Mouse (Mus musculus) adrenal gland (tissue): ENCODE results near the gene Slco1a4.
"Not testable (repeated sequence)": the region's sequence is repeated elsewhere in the genome, so short reads cannot be mapped to it uniquely, and the experiment has no call there.

Experiments used
- intact Hi-C: fragments of 180-260 bp; cut with DNase I; formaldehyde crosslinking; loops from one replicate; pipeline ENCODE4 v1.15.1; 2025
- long read RNA-seq, 2 experiments: library from polyadenylated mRNA; unstranded; transcript quantifications; one replicate each; pipeline ENCODE4 v2.0.0; 2020; ENCODE audit warnings: borderline replicate concordance in 1 of 2; ENCODE audit not compliant: insufficient replicate concordance in 1 of 2

The Slco1a4 gene
- long read RNA-seq, experiment 1, partial matches to known transcripts, result 0 of 1 reads
- long read RNA-seq, experiment 1, other reads (novel, unspliced or antisense), result 1 of 1 reads
- long read RNA-seq, experiment 2, partial matches to known transcripts, result 0 of 1 reads
- long read RNA-seq, experiment 2, other reads (novel, unspliced or antisense), result 1 of 1 reads

- intact Hi-C loops, result no loop called here
Observed at GRCm38 (mm10) chr6:141856085-141856484, at the start of gene Slco1a4. Slco1a4 (minus strand) TSS chr6:141856199.

- intact Hi-C loops, result no loop called here
Observed at GRCm38 (mm10) chr6:141898197-141898596, 42.2 kb upstream of the Slco1a4 start.

GRCm38 (mm10) chr6:141889723-141890122, 33.7 kb upstream of the Slco1a4 start:
- intact Hi-C loops, result no loop called here

GRCm38 (mm10) chr6:141888248-141888647, 32.2 kb upstream of the Slco1a4 start:
- intact Hi-C loops, result no loop called here

GRCm38 (mm10) chr6:141882581-141882980, 26.6 kb upstream of the Slco1a4 start:
- intact Hi-C loops, result no loop called here

GRCm38 (mm10) chr6:141875742-141876141, 19.7 kb upstream of the Slco1a4 start:
- intact Hi-C loops, result not testable (repeated sequence)

GRCm38 (mm10) chr6:141871711-141872110, 15.7 kb upstream of the Slco1a4 start:
- intact Hi-C loops, result no loop called here

- intact Hi-C loops, result no loop called here
Observed at GRCm38 (mm10) chr6:141868735-141869134, 12.7 kb upstream of the Slco1a4 start.

- intact Hi-C loops, result no loop called here
Observed at GRCm38 (mm10) chr6:141866026-141866425, 10.0 kb upstream of the Slco1a4 start.

GRCm38 (mm10) chr6:141857735-141858531, 1.9 kb upstream of the Slco1a4 start:
- intact Hi-C loops, result no loop called here

- intact Hi-C loops, result no loop called here
Observed at GRCm38 (mm10) chr6:141853616-141854015, 2.4 kb downstream of the Slco1a4 start.

GRCm38 (mm10) chr6:141849051-141849450, 6.9 kb downstream of the Slco1a4 start:
- intact Hi-C loops, result no loop called here

- intact Hi-C loops, result loop anchor here (5.0 kb wide), 1 partner anchor 311 kb away; no protein-coding TSS in a partner anchor
Observed at GRCm38 (mm10) chr6:141797837-141798236, 58.2 kb downstream of the Slco1a4 start.

- intact Hi-C loops, result no loop called here
Observed at GRCm38 (mm10) chr6:141774476-141774875, 81.5 kb downstream of the Slco1a4 start.

GRCm38 (mm10) chr6:141773710-141774109, 82.3 kb downstream of the Slco1a4 start, which contains the start of gene Gm5724:
Gm5724 (minus strand) TSS chr6:141773810.
- intact Hi-C loops, result no loop called here
